Mouse (Mus musculus): ENCODE data around the gene Rras2. TPM values are rescaled to one million over a fixed set of nuclear protein-coding genes. Genes with fewer than 3 reads are reported as not detected.
A peak's percentile ranks its signal among the peaks of the same experiment; 100 is the strongest.

Rras2 gene
- total RNA-seq, 2 experiments from 2014 or later: 16.4 to 20.8 TPM

- Histone ChIP-seq H3K27ac (no peak overlapping the region), H3K4me3 (no peak overlapping the region)
- intact Hi-C loops (cut with DNase I): no loop called here
- no peak for TF ChIP-seq CTCF (IDR thresholded peaks at IDR 0.05)
- DNase-seq (ENCODE audit: extremely low spot score in 1 of 2, low spot score in 2 of 2): no peak
These were observed 11.7 kb downstream of the Rras2 start for GRCm38 (mm10) chr7:114105886-114106285.

GRCm38 (mm10) chr7:114103629-114104347 lies 13.8 kb downstream of the Rras2 start:
- intact Hi-C loops (cut with DNase I): no loop called here
- H3K27ac ChIP-seq: no peak overlapping the region
- H3K4me3 ChIP-seq: no peak overlapping the region
- DNase-seq (ENCODE audit: extremely low spot score in 1 of 2, low spot score in 2 of 2): no peak
- TF ChIP-seq CTCF (IDR thresholded peaks at IDR 0.05): no peak

GRCm38 (mm10) chr7:114103152-114103551 lies 14.4 kb downstream of the Rras2 start:
- no peak overlapping the region for H3K4me3 ChIP-seq
- no peak for DNase-seq (ENCODE audit: extremely low spot score in 1 of 2, low spot score in 2 of 2)
- no peak for TF ChIP-seq CTCF (IDR thresholded peaks at IDR 0.05)
- H3K27ac ChIP-seq: no peak overlapping the region
- intact Hi-C loops (cut with DNase I): no loop called here

- no peak for TF ChIP-seq CTCF (IDR thresholded peaks at IDR 0.05)
- Histone ChIP-seq H3K4me3 (no peak overlapping the region), H3K27ac (no peak overlapping the region)
- intact Hi-C loops (cut with DNase I): no loop called here
- DNase-seq (ENCODE audit: extremely low spot score in 1 of 2, low spot score in 2 of 2): no peak
These were observed 15.0 kb downstream of the Rras2 start for GRCm38 (mm10) chr7:114102609-114103008.

GRCm38 (mm10) chr7:114101412-114101811 lies 16.2 kb downstream of the Rras2 start:
- no peak for DNase-seq (ENCODE audit: extremely low spot score in 1 of 2, low spot score in 2 of 2)
- intact Hi-C loops (cut with DNase I): no loop called here

GRCm38 (mm10) chr7:114093548-114094174 lies 23.9 kb downstream of the Rras2 start:
- intact Hi-C loops (cut with DNase I): no loop called here
- DNase-seq (ENCODE audit: extremely low spot score in 1 of 2, low spot score in 2 of 2): no peak
- Histone ChIP-seq H3K27ac (no peak overlapping the region), H3K4me3 (no peak overlapping the region)
- no peak for TF ChIP-seq CTCF (IDR thresholded peaks at IDR 0.05)

More at GRCm38 (mm10) chr7:114101412-114101811, 16.2 kb downstream of the Rras2 start:
- TF ChIP-seq CTCF (IDR thresholded peaks at IDR 0.05): no peak
- H3K27ac ChIP-seq: no peak overlapping the region
- no peak overlapping the region for H3K4me3 ChIP-seq

GRCm38 (mm10) chr7:114090892-114091545 lies 26.6 kb downstream of the Rras2 start:
- intact Hi-C loops (cut with DNase I): no loop called here
- DNase-seq (ENCODE audit: extremely low spot score in 1 of 2, low spot score in 2 of 2): no peak
- Histone ChIP-seq H3K4me3 (no peak overlapping the region), H3K27ac (no peak overlapping the region)
- no peak for TF ChIP-seq CTCF (IDR thresholded peaks at IDR 0.05)

GRCm38 (mm10) chr7:114090231-114090630 lies 27.4 kb downstream of the Rras2 start:
- no peak for DNase-seq (ENCODE audit: extremely low spot score in 1 of 2, low spot score in 2 of 2)
- intact Hi-C loops (cut with DNase I): no loop called here
- H3K4me3 ChIP-seq: no peak overlapping the region
- no peak for TF ChIP-seq CTCF (IDR thresholded peaks at IDR 0.05)
- no peak overlapping the region for H3K27ac ChIP-seq

- no peak for DNase-seq (ENCODE audit: extremely low spot score in 1 of 2, low spot score in 2 of 2)
- no peak overlapping the region for H3K4me3 ChIP-seq
- TF ChIP-seq CTCF (IDR thresholded peaks at IDR 0.05): no peak
- intact Hi-C loops (cut with DNase I): no loop called here
- no peak overlapping the region for H3K27ac ChIP-seq
These were observed 28.7 kb downstream of the Rras2 start for GRCm38 (mm10) chr7:114088918-114089317.

- TF ChIP-seq CTCF (IDR thresholded peaks at IDR 0.05): no peak
- Histone ChIP-seq H3K4me3 (0 out of 2 replicates have a peak overlapping the region, but pooled peaks have one; percentile 2), H3K27ac (no peak overlapping the region)
- intact Hi-C loops (cut with DNase I): no loop called here
- DNase-seq (ENCODE audit: extremely low spot score in 1 of 2, low spot score in 2 of 2): no peak
These were observed 29.6 kb downstream of the Rras2 start for GRCm38 (mm10) chr7:114087986-114088385.

- intact Hi-C loops (cut with DNase I): no loop called here
- Histone ChIP-seq H3K4me3 (no peak overlapping the region), H3K27ac (no peak overlapping the region)
- TF ChIP-seq CTCF (IDR thresholded peaks at IDR 0.05): no peak
- no peak for DNase-seq (ENCODE audit: extremely low spot score in 1 of 2, low spot score in 2 of 2)
These were observed 30.2 kb downstream of the Rras2 start for GRCm38 (mm10) chr7:114087341-114087740.

GRCm38 (mm10) chr7:114086021-114086710 lies 31.4 kb downstream of the Rras2 start:
- Histone ChIP-seq H3K4me3 (no peak overlapping the region), H3K27ac (no peak overlapping the region)
- intact Hi-C loops (cut with DNase I): no loop called here
- DNase-seq (ENCODE audit: extremely low spot score in 1 of 2, low spot score in 2 of 2): no peak
- no peak for TF ChIP-seq CTCF (IDR thresholded peaks at IDR 0.05)

All from left cerebral cortex, adult 2 months (tissue).